Mouse (Mus musculus) kidney, postnatal 14 days (tissue): ENCODE measurements around the gene Abca12.

Experiments used
- DNase-seq: peaks from one replicate; pipeline ENCODE4 v3.0.0; 2022; ENCODE audit warnings: mixed read lengths

Abca12 gene

DNA sequence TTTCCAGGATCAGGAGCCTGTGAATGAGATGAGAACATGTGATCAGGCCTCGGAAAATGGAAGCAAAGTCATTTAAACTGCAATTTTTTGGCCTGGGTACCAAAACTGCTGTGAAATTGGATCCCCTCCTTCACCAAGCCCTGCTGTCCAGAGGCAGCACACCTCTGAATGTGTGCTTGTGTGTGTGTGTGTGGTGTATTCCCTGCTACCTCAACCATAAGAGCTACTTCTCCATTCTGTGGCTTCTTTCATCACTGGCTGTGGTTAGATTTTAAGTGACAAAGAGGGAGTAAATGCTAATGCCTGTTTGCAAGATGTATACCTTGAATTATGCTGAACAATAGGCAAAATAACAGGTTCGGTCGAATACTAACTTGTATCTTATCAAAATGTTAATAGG is 84.4 kb downstream of the Abca12 start:
- no peak for DNase-seq

- no peak for DNase-seq
Observed at GRCm38 (mm10) chr1:71312171-71312570, 102.5 kb downstream of the Abca12 start.

- DNase-seq = no peak
Observed at GRCm38 (mm10) chr1:71310614-71311013, 104.1 kb downstream of the Abca12 start.

- no peak for DNase-seq
Observed at GRCm38 (mm10) chr1:71307362-71307761, 107.3 kb downstream of the Abca12 start.

DNA sequence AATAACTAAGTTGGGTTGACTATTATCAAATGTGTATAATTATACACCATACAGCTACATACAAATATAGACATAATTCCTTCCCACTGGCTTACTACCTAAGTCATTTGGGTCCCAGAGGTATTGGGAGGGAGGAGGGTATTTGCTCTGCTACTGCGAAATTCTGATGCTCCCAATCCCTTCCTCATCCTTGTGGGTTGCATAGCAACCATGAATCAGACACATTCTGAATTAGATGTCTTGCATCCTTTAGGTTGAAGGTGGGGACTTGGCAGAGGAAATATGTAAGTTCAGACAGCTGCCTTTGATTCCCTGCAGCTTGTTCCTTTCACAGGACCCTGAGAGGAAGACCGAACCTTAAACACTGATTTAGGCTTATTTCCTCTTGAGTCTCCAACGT is 108.5 kb downstream of the Abca12 start:
- no peak for DNase-seq

- DNase-seq = no peak
Observed at GRCm38 (mm10) chr1:71304588-71304987, 110.1 kb downstream of the Abca12 start.

DNA sequence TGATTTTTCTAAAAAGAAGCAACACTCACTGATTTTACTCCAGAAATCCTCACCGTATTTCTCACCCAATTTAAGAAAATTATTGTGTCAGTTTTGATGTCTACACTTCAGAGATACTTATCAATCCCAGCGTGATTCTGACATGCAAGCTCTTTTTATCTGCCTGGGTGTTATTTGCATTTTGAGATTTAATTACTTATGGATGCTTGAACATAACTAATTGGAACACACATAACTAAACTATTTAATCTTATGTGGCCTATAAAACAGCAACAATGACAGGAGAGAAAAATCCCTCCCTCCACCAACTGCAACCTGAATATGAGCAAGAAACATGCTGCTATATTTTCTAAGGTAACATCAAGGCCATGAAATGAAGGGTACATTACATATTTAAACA is 117.7 kb downstream of the Abca12 start:
- DNase-seq = no peak

DNA sequence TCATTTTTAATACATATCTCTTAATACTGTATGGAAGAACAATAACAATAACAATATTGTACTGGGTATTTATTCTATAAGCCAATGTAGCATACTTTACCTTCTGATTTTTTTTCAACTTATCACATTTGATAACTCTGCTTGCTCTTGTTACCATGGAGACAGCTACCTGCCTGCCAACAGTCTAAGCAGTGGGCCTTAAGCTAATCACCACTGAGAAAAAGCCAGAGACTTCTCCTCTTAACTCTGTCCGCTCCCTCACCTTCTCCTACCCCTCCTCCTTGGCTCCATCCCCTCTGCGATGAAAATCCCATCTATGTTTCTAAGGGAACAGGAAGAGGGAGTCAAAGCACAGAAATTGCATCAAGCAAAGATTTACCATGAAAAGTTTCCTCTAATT is 118.1 kb downstream of the Abca12 start:
- no peak for DNase-seq

DNA sequence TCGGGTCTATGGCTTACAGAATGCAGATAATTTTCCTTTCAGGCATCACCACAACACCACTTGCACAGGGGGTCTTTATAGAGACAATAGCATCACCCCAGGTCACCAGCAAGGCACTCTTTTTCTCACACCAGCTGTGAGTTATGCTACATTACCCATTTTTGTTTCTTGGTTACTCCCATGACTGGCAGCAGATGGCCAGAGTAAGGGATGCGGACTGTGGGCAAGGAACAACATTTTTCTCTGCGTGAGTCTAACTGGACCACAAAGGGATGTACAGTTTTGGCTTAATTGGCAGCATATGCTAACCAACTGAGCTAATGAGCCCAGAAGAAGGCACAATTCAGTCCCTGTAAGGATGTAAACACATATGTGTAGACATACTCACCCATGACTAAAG is 122.8 kb downstream of the Abca12 start:
- no peak for DNase-seq

- DNase-seq = peak; percentile 67
Observed at GRCm38 (mm10) chr1:71289511-71289910, 125.2 kb downstream of the Abca12 start.

GRCm38 (mm10) chr1:71276940-71277339 is 137.8 kb downstream of the Abca12 start:
- DNase-seq = no peak

DNA sequence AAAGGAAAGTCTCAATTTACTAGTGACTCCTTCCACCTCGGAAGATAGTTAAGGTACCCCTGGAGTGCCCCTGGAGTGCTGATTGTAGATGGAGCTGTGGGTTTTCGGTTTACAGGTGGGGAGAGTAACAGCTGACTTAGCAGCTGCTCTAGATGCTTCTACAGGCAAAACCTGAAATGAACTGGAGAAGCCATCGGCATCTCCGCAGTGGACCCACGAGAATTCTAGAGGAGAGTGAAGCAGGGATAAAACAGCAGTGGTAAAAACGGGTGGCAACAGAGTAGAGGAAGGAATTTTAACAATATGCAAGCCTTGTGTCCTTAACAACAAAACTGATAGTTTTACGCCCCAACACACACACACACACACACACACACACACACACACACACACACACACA is 142.2 kb downstream of the Abca12 start:
- no peak for DNase-seq

- no peak for DNase-seq
Observed at GRCm38 (mm10) chr1:71272077-71272476, 142.6 kb downstream of the Abca12 start.

- no peak for DNase-seq
Observed at GRCm38 (mm10) chr1:71270083-71270482, 144.6 kb downstream of the Abca12 start.

DNA sequence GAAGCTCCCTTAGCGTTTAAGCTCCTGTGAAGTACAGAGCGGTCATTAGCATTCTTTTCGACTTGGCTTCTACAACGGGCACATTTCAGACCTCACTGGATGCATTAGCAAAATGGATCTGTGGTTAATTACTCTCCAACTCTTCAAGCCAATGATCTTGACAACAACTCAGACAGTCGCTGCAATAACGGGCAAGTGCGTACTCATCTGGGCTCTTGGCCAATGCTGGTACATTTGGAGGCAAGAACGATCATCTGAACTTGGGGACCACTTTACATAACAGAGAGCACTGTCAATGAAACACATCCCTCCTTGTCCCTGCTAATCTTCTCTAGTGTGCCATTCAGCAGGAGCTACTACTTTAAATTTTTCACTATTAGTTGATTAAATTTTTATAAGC is 148.1 kb downstream of the Abca12 start:
- DNase-seq = no peak

- DNase-seq = no peak
Observed at GRCm38 (mm10) chr1:71263532-71263931, 151.2 kb downstream of the Abca12 start.

DNA sequence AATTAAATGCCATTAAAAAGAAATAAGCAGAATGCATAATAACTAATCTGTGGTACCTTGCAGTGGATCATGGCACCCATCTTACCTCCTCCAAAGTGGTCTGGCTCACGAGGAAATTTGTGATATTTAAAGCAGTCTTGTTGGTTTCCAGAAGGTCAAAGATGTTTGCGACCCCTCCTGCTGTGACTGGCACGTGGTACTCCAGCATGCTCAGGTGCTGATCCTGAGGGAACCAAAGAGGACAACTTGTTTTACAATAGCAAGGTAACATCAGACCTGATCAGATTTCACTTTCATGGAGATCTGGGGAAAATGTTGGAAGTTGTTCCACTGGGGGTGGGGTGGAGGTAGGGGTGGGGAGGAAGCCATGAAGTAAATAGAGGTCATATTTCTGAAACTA is 170.1 kb downstream of the Abca12 start:
- DNase-seq = no peak

GRCm38 (mm10) chr1:71241396-71241795 is 173.3 kb downstream of the Abca12 start:
- DNase-seq = no peak

GRCm38 (mm10) chr1:71239586-71239985 is 175.1 kb downstream of the Abca12 start:
- DNase-seq = no peak

GRCm38 (mm10) chr1:71235335-71235734 is 179.4 kb downstream of the Abca12 start:
- DNase-seq = no peak

GRCm38 (mm10) chr1:71231211-71231610 is 183.5 kb downstream of the Abca12 start:
- no peak for DNase-seq

DNA sequence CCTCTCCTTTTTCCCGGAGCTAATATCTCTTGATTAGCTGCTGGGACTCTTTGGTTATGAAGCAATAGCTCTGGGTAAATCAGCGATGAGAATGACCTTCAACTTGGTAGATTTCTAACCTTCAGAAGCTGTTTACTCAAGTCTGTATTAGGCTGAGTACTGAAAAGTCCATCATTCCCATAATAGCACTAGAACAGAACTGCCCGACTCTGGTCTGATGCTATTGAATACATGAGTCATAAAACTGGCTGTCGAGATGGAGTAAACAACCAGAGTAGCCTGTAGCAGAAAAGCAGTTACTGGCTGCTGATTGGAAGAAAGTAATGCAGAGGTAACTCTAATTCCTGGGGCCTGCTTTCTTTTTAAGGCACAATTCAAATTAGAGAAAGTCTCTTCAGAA is 211.1 kb downstream of the Abca12 start:
- DNase-seq = no peak

DNA sequence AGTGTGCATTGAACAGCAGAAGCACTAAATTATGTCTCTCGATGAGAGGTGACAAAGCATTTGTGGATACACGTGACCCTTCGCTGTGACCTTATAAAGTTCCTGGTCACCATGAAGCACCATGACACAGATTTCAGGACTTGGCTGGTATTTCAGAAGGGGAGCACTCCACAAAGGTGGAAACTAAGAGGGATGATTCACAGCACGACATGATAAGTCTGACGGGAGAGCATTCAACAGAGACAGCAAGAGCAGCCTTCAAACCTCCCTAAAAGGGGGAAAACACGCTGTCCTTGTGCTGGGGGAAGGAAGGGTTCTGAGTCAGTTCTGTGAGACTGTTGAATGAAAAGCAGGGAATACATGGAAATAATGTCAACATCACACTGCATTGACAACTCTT is 218.5 kb downstream of the Abca12 start:
- no peak for DNase-seq

DNA sequence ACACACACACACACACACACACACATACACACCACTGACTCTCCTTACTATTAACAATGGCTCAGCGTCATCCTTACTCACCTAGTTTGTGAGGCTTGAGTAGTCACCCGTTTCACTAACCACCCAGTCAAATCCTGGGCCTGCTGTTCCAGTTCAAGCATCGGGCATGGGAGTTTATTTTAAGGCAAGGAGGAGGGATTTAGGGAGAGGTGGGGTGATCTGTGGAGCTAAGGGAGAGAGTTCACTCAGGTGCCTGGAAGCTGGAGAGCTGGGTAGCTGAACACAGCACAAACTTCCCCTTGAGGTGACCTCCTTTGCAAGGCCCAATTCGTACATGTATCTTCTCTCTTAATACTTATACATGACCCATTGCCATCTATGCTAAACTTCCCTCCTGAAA is 219.4 kb downstream of the Abca12 start:
- no peak for DNase-seq

DNA sequence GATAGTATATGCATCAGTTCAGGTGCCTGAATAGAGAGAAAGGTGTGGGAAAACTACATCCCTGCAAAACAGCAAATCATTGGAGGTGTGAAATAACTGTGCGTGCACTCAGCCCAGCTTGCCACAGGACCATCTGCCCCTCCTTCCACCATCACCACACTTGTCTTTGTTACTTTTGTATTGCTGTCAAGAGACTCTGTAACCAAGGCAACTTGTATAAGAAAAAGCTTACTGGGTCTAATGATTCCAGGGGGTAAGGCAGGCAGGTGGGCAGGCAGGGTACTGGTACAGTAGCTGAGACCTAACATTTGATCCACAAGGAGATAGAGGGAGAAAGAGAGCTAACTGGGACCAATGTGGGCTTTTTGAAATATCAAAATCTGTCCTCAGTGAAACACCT is 220.8 kb downstream of the Abca12 start:
- no peak for DNase-seq
